Mouse (Mus musculus): Measurements from ENCODE around the gene Atat1. TPM values are rescaled to one million over a fixed set of nuclear protein-coding genes. Genes with fewer than 3 reads are reported as not detected.

The Atat1 gene
- total and polyA plus RNA-seq, 3 experiments = 5.7 to 12.5 (median 10.4) TPM

- peaks cover 5 to 16% of the 10 kb centered on the region in 2 experiments for H3K4me1 ChIP-seq (ENCODE audit: control insufficient read depth in 1 of 2, insufficient read depth in 2 of 2)
- H3K27ac ChIP-seq (ENCODE audit: insufficient read depth, low read depth) = no peak overlapping the region
- no peaks in the 10 kb centered on the region for H3K9me3 ChIP-seq (replicated peaks; ENCODE audit: low read length)
- DNase-seq (ENCODE audit: extremely low read depth) = no peak
- dilution Hi-C loops (cut with MboI; ENCODE audit: extremely low pct_ligation_motif_present, extremely low pct_unique_long_range_greater_than_20kb, low sequenced_read_pairs) (no loop called here), in situ Hi-C loops (cut with MboI; ENCODE audit: low pct_ligation_motif_present, low pct_unique_long_range_greater_than_20kb, low sequenced_read_pairs) (no loop called here)
- no peak overlapping the region for H3K9ac ChIP-seq (ENCODE audit: insufficient read depth, low read depth)
- H3K4me2 ChIP-seq (ENCODE audit: insufficient read depth, low read depth, poor library complexity, severe bottlenecking) = no peak overlapping the region
- H3K4me3 ChIP-seq (replicated peaks in 1 of 3; ENCODE audit: low read depth in 2 of 3, low read length in 2 of 3, poor library complexity in 1 of 3) = no peak overlapping the region
- no peaks in the 10 kb centered on the region for H3K27me3 ChIP-seq (replicated peaks)
- peaks cover 20% of the 10 kb centered on the region for H3K79me2 ChIP-seq (replicated peaks; ENCODE audit: control insufficient read depth, extremely low read depth, insufficient read depth, poor library complexity, severe bottlenecking)
- no peak for TF ChIP-seq TCF12 (IDR thresholded peaks at IDR 0.05; ENCODE audit: low read depth, low read length)
- H3K36me3 ChIP-seq (replicated peaks in 1 of 2; ENCODE audit: control insufficient read depth in 1 of 2, insufficient read depth in 1 of 2, low read length in 1 of 2) = peaks cover 61 to 71% of the 10 kb centered on the region in 2 experiments
Observed at GRCm38 (mm10) chr17:35882924-35883323, 27.0 kb downstream of the Atat1 start.

DNA sequence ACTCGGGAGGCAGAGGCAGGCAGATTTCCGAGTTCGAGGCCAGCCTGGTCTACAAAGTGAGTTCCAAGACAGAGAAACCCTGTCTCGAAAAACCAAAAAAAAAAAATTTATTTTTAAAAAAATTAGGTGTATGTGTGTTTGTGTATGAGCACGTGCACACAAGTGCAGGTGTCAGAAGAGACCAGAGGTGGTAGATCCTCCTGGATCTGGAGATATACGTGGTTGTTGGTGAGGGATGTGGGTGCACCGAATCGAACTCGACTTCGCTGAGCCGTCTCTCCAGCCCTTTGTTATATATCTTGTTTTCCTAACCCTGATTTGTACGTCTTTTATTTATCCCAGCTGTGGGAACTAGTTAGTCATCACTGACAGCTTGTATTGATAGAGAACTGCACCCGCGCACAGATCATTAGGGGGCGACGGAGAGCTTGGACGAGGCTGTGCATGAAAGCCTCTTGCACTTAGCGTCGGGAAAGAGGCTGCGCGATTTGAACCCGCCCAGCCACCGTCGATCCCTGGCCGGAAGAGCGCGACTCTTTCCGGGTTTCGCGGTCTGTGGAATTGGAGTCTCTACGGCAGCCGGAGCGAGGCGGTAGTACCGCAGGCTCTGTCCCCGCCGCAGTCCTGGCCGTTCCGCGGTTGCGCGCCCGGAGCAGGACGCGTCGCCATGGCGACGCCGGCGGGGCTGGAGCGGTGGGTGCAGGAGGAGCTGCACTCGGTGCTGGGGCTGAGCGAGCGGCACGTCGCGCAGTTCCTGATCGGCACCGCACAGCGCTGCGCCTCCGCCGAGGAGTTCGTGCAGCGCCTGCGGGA lies 30.4 kb downstream of the Atat1 start, which contains the start of gene Dhx16:
Dhx16 (plus strand) TSS at position 575 of the 813 bp plus-strand sequence.
- Histone ChIP-seq H3K9ac (ENCODE audit: insufficient read depth, low read depth) (peak within 1 kb of the TSS; percentile 94), H3K4me2 (ENCODE audit: insufficient read depth, low read depth, poor library complexity, severe bottlenecking) (peak within 1 kb of the TSS; percentile 83), H3K4me3 (replicated peaks in 1 of 3; ENCODE audit: low read depth in 2 of 3, low read length in 2 of 3, poor library complexity in 1 of 3) (peak within 1 kb of the TSS; percentile 86 to 100 (median 98)), H3K27me3 (replicated peaks) (no peaks in the 10 kb centered on the region), H3K36me3 (replicated peaks in 1 of 2; ENCODE audit: control insufficient read depth in 1 of 2, insufficient read depth in 1 of 2, low read length in 1 of 2) (peaks cover 42 to 59% of the 10 kb centered on the region in 2 experiments), H3K79me2 (replicated peaks; ENCODE audit: control insufficient read depth, extremely low read depth, insufficient read depth, poor library complexity, severe bottlenecking) (peaks cover 20% of the 10 kb centered on the region), H3K4me1 (ENCODE audit: control insufficient read depth in 1 of 2, insufficient read depth in 2 of 2) (peaks cover 5 to 16% of the 10 kb centered on the region in 2 experiments), H3K9me3 (replicated peaks; ENCODE audit: low read length) (no peaks in the 10 kb centered on the region), H3K27ac (ENCODE audit: insufficient read depth, low read depth) (peak within 1 kb of the TSS; percentile 61)
- dilution Hi-C loops (cut with MboI; ENCODE audit: extremely low pct_ligation_motif_present, extremely low pct_unique_long_range_greater_than_20kb, low sequenced_read_pairs) = no loop called here
- DNase-seq (ENCODE audit: extremely low read depth) = peak; percentile 97
- in situ Hi-C loops (cut with MboI; ENCODE audit: low pct_ligation_motif_present, low pct_unique_long_range_greater_than_20kb, low sequenced_read_pairs) = no loop called here
- TF ChIP-seq MAZ (IDR thresholded peaks at IDR 0.05; ENCODE audit: low read depth, low read length) = no peak; the same call in 1 of the 2 replicates
- TF ChIP-seq MEF2A (IDR thresholded peaks at IDR 0.05; ENCODE audit: borderline replicate concordance, low read depth, low read length) = peak; percentile 88
- TF ChIP-seq POLR2AphosphoS2 (IDR thresholded peaks at IDR 0.05; ENCODE audit: low read depth, low read length) = 0 out of 2 replicates have a peak, but pooled peaks have one; percentile 38
- peak; percentile 62 for TF ChIP-seq SMC3 (IDR thresholded peaks at IDR 0.05; ENCODE audit: low read depth, low read length)
- no peak for TF ChIP-seq E2F4 (IDR thresholded peaks at IDR 0.05; ENCODE audit: insufficient replicate concordance, low read depth, low read length)
- no peak for TF ChIP-seq ZC3H11A (IDR thresholded peaks at IDR 0.05; ENCODE audit: low read depth, low read length)
- peak; percentile 99 for TF ChIP-seq ELF1 (IDR thresholded peaks at IDR 0.05; ENCODE audit: low read depth, low read length)
- TF ChIP-seq ZMIZ1 (IDR thresholded peaks at IDR 0.05; ENCODE audit: low read depth, low read length) = peak; percentile 80
- TF ChIP-seq SIN3A (IDR thresholded peaks at IDR 0.05; ENCODE audit: low read length) = peak; percentile 97
- peak; percentile 82 for TF ChIP-seq NELFE (IDR thresholded peaks at IDR 0.05; ENCODE audit: low read depth, low read length)
- TF ChIP-seq USF1 (IDR thresholded peaks at IDR 0.05; ENCODE audit: low read depth, low read length) = no peak
- peak; percentile 69; the same call in 1 of the 2 replicates for TF ChIP-seq CHD2 (IDR thresholded peaks at IDR 0.05; ENCODE audit: low read length)
- TF ChIP-seq CTCF (conservative IDR thresholded peaks at IDR 0.05 in 1 of 2, IDR thresholded peaks at IDR 0.05 in 1 of 2; ENCODE audit: low read depth in 2 of 2, low read length in 2 of 2) = peak; percentile 32 to 87; a peak in 3 of 4 replicates
- peak; percentile 66 for TF ChIP-seq ETS1 (conservative IDR thresholded peaks at IDR 0.05; ENCODE audit: low read depth, low read length)
- TF ChIP-seq MAX (IDR thresholded peaks at IDR 0.05; ENCODE audit: low read length) = peak; percentile 83
- peak; percentile 77 for TF ChIP-seq IRF4 (IDR thresholded peaks at IDR 0.05; ENCODE audit: low read depth, low read length)
- peak; percentile 58 for TF ChIP-seq RAD21 (IDR thresholded peaks at IDR 0.05; ENCODE audit: low read depth, low read length)
- peak; percentile 69 for TF ChIP-seq NRF1 (IDR thresholded peaks at IDR 0.05; ENCODE audit: low read depth, low read length)
- TF ChIP-seq JUND (conservative IDR thresholded peaks at IDR 0.05; ENCODE audit: low read depth, low read length) = no peak; the same call in 1 of the 2 replicates
- no peak; the same call in 1 of the 2 replicates for TF ChIP-seq ZKSCAN1 (IDR thresholded peaks at IDR 0.05; ENCODE audit: borderline replicate concordance, low read depth, low read length)
- peak; percentile 97 for TF ChIP-seq HCFC1 (IDR thresholded peaks at IDR 0.05; ENCODE audit: low read depth, low read length)
- no peak for TF ChIP-seq USF2 (conservative IDR thresholded peaks at IDR 0.05; ENCODE audit: low read depth, low read length)
- no peak; the same call in 1 of the 2 replicates for TF ChIP-seq EP300 (IDR thresholded peaks at IDR 0.05; ENCODE audit: low read length)
- peak; percentile 76 for TF ChIP-seq TCF12 (IDR thresholded peaks at IDR 0.05; ENCODE audit: low read depth, low read length)
- no peak for TF ChIP-seq JUN (IDR thresholded peaks at IDR 0.05; ENCODE audit: insufficient read depth, low read depth, low read length)
- TF ChIP-seq MYC (IDR thresholded peaks at IDR 0.05; ENCODE audit: low read depth, low read length) = peak; percentile 74
- TF ChIP-seq RCOR1 (conservative IDR thresholded peaks at IDR 0.05; ENCODE audit: low read depth, low read length) = peak; percentile 59; the same call in 1 of the 2 replicates
- TF ChIP-seq KAT2A (IDR thresholded peaks at IDR 0.05; ENCODE audit: insufficient replicate concordance, low read length) = peak; percentile 89; the same call in 1 of the 2 replicates
- peak; percentile 82 for TF ChIP-seq POLR2A (IDR thresholded peaks at IDR 0.05; ENCODE audit: low read depth, low read length)
- TF ChIP-seq BHLHE40 (IDR thresholded peaks at IDR 0.05; ENCODE audit: low read depth, low read length) = peak; percentile 61; the same call in 1 of the 2 replicates
- TF ChIP-seq CHD1 (IDR thresholded peaks at IDR 0.05; ENCODE audit: low read depth, low read length) = peak; percentile 23; the same call in 1 of the 2 replicates

Data from CH12.LX (cell line).